In genomic region chr12:31950659-31951031, GRCm38 (mm10) we compare ENCODE assay signal across 8 mouse cellular contexts. TPM values are rescaled to one million over a fixed set of nuclear protein-coding genes. Genes with fewer than 3 reads are reported as not detected.
DNase-seq lines count a peak whose midpoint lies in the region; ATAC-seq and TF ChIP-seq lines count a peak whose summit lies in the region.

No protein-coding gene starts in this region.

- H3K9ac ChIP-seq in heart, embryonic 13.5 days, result peak overlapping the region; percentile 77
- H3K9ac ChIP-seq in forebrain, embryonic 15.5 days (replicated peaks), result peak overlapping the region; percentile 57
- H3K9ac ChIP-seq in liver, embryonic 13.5 days, result peak overlapping the region; percentile 46

- peak overlapping the region; percentile 93 for H3K4me3 ChIP-seq in heart, embryonic 13.5 days
- H3K4me3 ChIP-seq in G1E (ENCODE audit: low read depth, low read length), result peak overlapping the region; percentile 86
- peak overlapping the region; percentile 97 for H3K4me3 ChIP-seq in forebrain, embryonic 15.5 days
- H3K4me3 ChIP-seq in liver, embryonic 13.5 days (replicated peaks), result peak overlapping the region; percentile 60

- H3K36me3 ChIP-seq in heart, embryonic 13.5 days, result 0 out of 2 replicates have a peak, but pooled peaks cover 2% of the 10 kb centered on the region
- peaks cover 10% of the 10 kb centered on the region for H3K36me3 ChIP-seq in G1E (replicated peaks)
- H3K36me3 ChIP-seq in forebrain, embryonic 15.5 days, result no peaks in the 10 kb centered on the region
- H3K36me3 ChIP-seq in liver, embryonic 13.5 days, result no peaks in the 10 kb centered on the region

- no peak for DNase-seq in heart, adult 8-10 months (ENCODE audit: low spot score)
- DNase-seq in G1E (ENCODE audit: low spot score), result no peak
- no peak for DNase-seq in liver, embryonic 13.5 days
- DNase-seq in adipocyte (ENCODE audit: low spot score), result no peak
- DNase-seq in frontal cortex, postnatal 14 days (ENCODE audit: low spot score in 2 of 2), result no peak
- no peak for DNase-seq in spleen, postnatal 10 days (ENCODE audit: low spot score in 2 of 2)

- peak overlapping the region; percentile 74 for H3K4me2 ChIP-seq in heart, embryonic 13.5 days
- peak overlapping the region; percentile 74 for H3K4me2 ChIP-seq in forebrain, embryonic 15.5 days (replicated peaks)
- H3K4me2 ChIP-seq in liver, embryonic 13.5 days, result peak overlapping the region; percentile 75

- 7% methylated on average over 9 of the region's 9 CpGs for WGBS in heart, embryonic 13.5 days
- WGBS in forebrain, embryonic 15.5 days, result 6% methylated on average over 9 of the region's 9 CpGs
- WGBS in liver, embryonic 13.5 days (ENCODE audit: insufficient replicate concordance), result 10% methylated on average over 9 of the region's 9 CpGs

- H3K4me1 ChIP-seq in heart, embryonic 13.5 days, result peaks cover 24% of the 10 kb centered on the region
- H3K4me1 ChIP-seq in G1E (ENCODE audit: insufficient read depth, low read depth, low read length), result peaks cover 22% of the 10 kb centered on the region
- peaks cover 21% of the 10 kb centered on the region for H3K4me1 ChIP-seq in forebrain, embryonic 15.5 days
- peaks cover 35% of the 10 kb centered on the region for H3K4me1 ChIP-seq in liver, embryonic 13.5 days (replicated peaks)

- no peak for TF ChIP-seq CTCF in G1E (IDR thresholded peaks at IDR 0.05; ENCODE audit: low read depth, low read length)

- H3K9me3 ChIP-seq in heart, embryonic 13.5 days, result no peaks in the 10 kb centered on the region
- no peaks in the 10 kb centered on the region for H3K9me3 ChIP-seq in G1E (replicated peaks)
- H3K9me3 ChIP-seq in forebrain, embryonic 15.5 days, result no peaks in the 10 kb centered on the region
- H3K9me3 ChIP-seq in liver, embryonic 13.5 days (replicated peaks), result no peaks in the 10 kb centered on the region

- no peaks in the 10 kb centered on the region for H3K27me3 ChIP-seq in heart, embryonic 13.5 days (replicated peaks)
- no peaks in the 10 kb centered on the region for H3K27me3 ChIP-seq in G1E (ENCODE audit: insufficient read depth, low read length)
- H3K27me3 ChIP-seq in forebrain, embryonic 15.5 days, result no peaks in the 10 kb centered on the region
- H3K27me3 ChIP-seq in liver, embryonic 13.5 days, result no peaks in the 10 kb centered on the region

- H3K27ac ChIP-seq in heart, embryonic 13.5 days (replicated peaks), result peak overlapping the region; percentile 92
- H3K27ac ChIP-seq in forebrain, embryonic 15.5 days (replicated peaks), result peak overlapping the region; percentile 95
- H3K27ac ChIP-seq in liver, embryonic 13.5 days, result peak overlapping the region; percentile 37

- no peak for ATAC-seq in heart, embryonic 13.5 days (ENCODE audit: extremely low read depth, insufficient number of reproducible peaks, low FRiP score, low TSS enrichment)
- ATAC-seq in G1E (ENCODE audit: extremely low read depth, insufficient number of reproducible peaks, low FRiP score, poor library complexity, severe bottlenecking), result no peak
- no peak for ATAC-seq in forebrain, embryonic 15.5 days (replicated peaks)
- no peak for ATAC-seq in liver, embryonic 13.5 days (ENCODE audit: low read depth)

RNA-seq across cellular contexts. Expression of gene Hbp1, which starts 0.3 kb away (rescaled TPM):
- polyA plus RNA-seq in heart, embryonic 13.5 days (2015; fragmentation: Nextera tagmentation; extraction: Ambion mirVana), result 89.2 and 95.3 TPM in 2 replicates
- 10 to 100 TPM; 59.5 to 74.2 (median 70.5) TPM for total RNA-seq in heart, adult 8-10 months (2022)
- total RNA-seq in G1E (2014; fragmentation: Nextera tagmentation) (152 and 153 TPM in 2 replicates), G1E (2017) (120 and 121 TPM in 2 replicates)
- polyA plus RNA-seq in G1E (2012), result 2.1 and 2.5 TPM in 2 replicates
- polyA plus RNA-seq in forebrain, embryonic 15.5 days (2015; fragmentation: Nextera tagmentation; extraction: Ambion mirVana), result 85.6 and 87.7 TPM in 2 replicates
- 33.3 and 38.7 TPM in 2 replicates for polyA plus RNA-seq in liver, embryonic 13.5 days (2015; fragmentation: Nextera tagmentation; extraction: Ambion mirVana)

Comparison
In these comparisons a context has a peak if more than half of its experiments do, and no peak if none do; other contexts are left out.
1. H3K27ac ChIP-seq: peak in every context shown above with its lines; median percentile 95 in forebrain, embryonic 15.5 days; 92 in heart, embryonic 13.5 days; 37 in liver, embryonic 13.5 days.